Mouse (Mus musculus): Measurements from ENCODE around the gene Zfp768.
"Not testable (repeated sequence)": the region's sequence is repeated elsewhere in the genome, so short reads cannot be mapped to it uniquely, and the experiment has no call there.

Zfp768 gene

DNA sequence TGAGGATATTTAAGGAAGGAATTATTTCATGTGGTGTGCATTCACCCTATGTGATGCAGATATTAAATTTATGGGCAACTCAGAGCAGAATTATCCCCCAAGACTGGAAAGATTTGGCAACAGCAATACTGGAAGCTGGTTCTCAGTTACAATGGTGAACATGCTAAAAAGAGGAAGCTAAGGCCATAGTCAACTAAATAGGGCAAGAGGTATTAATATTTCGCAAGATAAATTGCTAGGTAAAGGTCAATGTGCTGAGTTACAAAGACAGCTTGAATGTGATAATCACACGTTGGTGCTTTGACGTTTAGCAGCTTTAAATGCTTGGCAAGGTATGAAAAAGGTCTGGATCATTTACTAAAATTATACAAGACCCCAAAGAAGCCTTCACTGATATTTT lies 10.4 kb upstream of the Zfp768 start:
- DNase-seq = no peak

DNA sequence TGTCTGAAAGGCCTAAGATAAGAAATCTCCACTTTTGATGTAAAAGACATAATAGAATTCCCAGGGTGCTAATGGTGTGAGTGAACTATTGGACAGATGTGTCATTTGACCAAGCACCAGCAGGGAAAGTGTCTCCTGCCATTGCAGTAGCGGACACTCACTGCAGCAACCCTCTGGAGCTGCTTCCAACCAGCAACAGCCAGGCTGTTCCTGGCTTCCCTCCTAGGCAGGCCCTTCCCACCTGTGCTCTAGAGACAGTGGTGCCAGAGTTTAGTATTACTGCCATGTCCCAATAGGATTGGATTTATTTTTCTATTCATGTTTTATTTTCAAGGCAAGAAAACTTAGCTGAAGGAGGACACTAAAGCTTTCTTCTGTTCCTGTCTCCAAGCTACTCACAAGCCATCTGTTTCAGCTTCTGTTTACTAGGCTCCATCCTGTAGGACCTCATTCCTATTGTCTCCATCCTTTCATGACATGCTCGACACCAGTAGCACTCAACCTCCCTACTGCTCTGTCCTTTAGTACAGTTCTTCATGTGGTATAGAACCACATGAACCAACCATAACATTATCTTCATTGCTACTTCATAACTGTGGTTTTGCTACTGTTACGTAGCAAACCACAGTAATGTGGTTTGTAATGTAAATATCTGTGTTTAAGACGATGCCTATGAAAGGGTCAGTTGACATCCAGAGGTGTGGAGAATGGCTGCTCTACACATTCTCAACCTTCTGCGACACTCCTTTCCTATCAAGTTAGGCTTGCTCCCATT lies 6.0 kb upstream of the Zfp768 start:
- no peak for DNase-seq

DNA sequence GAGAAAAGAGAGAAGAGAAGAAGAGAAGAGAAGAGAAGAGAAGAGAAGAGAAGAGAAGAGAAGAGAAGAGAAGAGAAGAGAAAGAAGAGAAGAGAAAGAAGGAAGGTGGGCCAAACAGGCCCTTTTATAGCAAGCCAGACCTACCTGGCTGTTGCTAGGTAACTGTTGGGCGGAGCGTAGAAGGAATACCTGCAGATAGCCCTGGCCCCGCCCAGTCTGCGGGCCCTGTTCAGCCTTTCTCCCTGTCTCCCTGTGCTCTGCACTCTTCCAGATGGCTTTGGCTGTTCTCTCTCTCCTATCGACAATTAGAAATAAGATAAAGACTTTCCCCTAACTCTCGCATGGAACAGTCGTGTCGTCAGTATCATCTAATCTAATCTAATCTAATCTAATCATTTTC lies 1.3 kb upstream of the Zfp768 start:
- DNase-seq = peak in 1 of 2 experiments; percentile 33

DNA sequence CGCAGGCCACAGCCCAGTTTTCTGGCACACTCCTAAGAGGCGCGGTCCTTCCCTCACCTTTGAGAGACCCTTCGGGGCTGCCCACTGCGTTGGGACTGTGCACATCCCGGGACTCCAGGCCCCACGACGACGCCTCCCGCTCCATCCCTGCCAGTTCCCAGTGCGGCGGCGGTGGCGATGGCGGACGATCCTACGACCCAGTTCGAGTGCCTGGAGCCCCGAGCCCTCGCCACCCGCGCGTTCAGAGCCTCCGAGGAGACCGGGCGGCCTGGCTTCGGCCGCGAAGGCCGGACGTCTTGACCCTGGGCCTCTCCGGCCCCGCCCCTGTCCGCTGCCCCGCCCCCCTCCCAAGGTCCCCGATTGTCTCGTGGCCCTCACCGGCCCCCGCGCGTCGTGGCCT lies 297 bp downstream of the Zfp768 start:
- DNase-seq = no peak

DNA sequence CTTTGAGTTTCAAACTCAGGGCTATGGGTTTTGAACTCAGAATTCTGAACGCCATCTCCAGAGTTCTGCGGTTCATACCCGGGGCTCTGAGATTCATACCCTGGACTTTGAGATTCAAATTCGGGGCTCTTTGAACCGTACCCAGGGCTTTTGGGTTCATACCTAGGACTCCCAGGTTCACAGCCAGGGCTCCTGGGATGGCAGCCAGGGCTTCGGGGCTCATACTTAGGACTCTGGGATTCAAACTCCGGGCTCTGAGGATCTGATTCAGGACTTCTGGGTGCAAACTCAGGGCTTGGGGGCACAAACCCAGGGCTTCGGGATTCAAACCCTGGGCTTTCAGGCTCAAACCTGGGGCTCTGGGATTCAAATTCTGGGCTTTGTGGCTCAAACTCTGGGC lies 1.0 kb downstream of the Zfp768 start:
- DNase-seq = peak in 1 of 2 experiments; percentile 33

DNA sequence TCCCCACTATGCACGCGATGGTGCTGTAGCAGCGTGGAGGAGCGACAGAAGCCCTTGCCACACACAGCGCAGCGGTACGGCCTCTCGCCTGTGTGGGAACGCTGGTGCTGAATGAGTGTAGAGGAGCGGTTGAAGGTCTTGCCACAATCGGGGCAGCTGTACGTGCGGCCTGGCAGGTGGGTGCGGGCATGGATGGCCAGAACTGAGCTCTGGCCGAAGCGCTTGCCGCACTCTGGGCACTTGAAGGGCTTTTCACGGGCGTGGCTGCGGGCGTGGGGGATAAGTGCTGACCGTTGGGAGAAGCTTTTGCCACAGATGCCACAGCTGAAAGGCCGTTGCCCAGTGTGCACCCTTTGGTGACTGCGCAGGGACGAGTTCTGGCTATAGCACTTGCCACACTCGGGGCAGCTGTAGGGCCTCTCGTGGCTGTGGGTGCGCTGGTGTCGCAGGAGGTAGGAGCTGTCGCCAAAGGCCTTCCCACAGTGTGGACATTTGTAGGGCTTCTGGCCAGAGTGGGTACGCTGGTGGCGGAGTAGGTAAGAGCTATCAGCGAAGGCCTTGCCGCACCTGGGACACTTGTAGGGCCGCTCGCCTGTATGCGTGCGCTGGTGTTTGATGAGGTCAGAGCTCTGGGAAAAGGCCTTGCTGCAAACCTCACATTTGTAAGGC lies 1.9 kb downstream of the Zfp768 start:
- DNase-seq = no peak

DNA sequence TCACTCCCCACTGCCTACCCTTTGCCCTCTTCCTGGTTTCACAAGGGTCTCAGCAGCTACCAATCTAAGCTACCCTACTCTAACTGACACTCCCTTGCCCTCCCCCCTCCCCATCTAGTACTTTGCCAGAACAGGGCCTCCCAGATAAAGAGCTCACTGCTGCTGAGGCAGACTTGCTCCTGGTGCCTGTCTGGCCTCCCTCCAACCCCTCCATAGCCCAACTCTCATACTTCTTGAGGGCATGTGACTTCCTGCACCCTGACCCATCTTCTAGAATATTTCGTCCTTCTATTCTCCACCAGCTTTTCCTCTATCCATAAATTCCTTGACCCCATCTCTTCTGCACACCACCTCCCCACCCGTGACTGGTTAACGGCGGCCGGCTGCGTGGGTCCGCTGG lies 2.5 kb downstream of the Zfp768 start:
- DNase-seq = no peak

DNA sequence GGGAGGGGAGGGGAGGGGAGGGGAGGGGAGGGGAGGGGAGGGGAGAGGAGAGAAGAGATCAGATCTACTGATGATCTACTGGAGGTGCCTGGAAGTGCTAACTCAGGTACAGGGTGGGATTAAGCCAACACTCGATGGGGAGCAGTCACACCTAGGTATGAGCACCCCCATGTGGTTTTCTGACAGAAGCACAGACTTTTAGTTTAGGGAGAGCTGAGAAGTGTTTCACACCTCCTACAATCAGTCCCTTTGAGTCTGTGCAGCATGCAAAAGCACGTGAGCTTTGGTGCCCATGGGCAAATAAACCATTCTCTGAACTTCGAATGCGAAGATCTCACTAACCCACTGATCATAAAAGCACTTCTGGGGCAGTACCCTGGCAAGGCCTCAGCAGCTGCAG lies 3.1 kb downstream of the Zfp768 start:
- DNase-seq = peak in 1 of 2 experiments; percentile 42

DNA sequence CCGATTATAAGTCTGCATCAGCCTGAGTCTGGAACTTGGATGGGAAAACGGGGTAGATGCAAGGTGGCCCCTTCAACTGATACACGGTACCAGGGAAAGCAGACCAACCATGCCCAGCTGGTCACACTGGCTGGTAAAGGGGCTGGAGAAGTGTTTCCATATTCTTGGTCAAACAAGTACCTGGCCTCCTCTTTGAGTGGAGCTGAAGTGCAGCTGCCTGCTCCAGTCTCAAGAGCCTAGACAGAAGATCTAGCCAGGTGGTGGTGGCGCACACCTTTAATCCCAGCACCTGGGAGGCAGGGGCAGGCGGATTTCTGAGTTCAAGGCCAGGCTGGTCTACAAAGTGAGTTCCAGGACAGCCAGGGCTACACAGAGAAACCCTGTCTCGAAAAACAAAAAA lies 3.5 kb downstream of the Zfp768 start:
- not testable (repeated sequence) for DNase-seq

DNA sequence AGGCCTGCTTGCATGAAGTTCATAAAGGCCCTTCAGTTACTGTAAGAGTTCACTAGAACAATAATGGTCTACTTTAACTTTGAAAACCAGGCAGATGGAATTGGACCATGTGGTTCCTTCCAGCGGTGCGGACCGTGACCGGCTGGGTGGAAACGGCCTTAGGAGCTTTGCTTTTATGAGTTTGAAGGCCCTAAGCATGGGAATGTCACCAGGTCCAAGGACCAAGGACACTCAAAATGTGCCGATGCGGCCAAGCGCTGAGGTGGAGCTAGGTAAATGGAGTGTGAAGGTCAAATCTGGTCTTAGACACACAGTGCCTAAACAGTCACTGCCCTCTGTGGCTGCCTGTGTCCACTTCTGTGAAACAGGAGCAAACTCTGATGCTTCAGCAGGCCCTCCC lies 4.0 kb downstream of the Zfp768 start:
- DNase-seq = no peak

DNA sequence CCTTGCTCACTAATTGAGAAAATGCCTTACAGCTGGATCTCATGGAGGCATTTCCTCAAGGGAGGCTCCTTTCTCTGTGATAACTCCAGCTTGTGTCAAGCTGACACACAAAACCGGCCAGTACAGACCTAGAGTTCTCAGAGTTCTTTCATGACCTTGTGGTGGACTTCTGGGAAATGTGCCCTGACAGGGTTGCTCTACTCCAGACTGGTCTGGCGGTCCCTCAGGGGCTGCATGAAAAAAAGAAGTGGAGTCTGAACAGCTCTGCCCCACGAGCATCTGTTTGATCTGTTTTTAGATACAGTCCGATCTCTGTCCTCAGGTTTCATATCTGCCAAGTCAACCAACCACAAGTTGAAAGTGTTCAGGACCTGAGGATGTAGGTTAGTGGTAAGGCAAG lies 7.8 kb downstream of the Zfp768 start:
- no peak for DNase-seq

DNA sequence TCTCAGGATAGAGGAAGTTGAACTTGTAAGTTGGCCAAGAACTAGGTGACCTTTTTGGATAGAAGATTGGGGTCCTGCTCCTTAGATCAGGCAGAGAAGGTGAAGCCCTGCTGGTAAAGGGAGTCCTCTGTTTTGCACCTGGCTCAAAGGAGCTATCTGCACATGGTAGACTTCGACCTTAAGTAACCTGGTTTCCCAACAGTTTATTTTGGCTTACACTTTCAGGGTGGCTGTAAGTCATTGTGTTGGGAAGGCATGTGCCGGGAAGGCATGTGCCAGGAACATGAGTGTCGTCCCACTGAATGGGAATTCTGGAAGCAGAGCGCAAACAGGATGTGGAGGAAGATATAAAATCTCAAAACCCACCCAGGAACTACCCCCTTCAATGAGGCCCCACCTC lies 9.8 kb downstream of the Zfp768 start:
- DNase-seq = no peak

DNA sequence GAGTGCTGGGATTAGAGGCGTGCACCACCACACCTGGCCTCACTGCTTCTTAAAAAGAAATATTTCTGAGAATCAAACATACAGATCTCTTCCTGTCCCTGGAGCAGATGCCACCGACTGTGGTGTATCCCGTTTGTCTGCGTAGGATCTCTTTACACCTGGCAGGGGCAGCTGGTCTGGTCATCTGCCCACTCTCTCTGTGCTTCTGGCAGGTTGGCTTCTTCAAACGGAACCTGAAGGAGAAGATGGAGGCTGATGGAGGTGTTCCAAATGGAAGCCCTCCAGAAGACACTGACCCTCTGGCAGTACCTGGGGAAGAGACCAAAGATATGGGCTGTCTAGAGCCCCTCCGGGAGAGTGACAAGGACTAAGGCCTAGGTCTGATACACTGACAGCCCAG lies 12.1 kb downstream of the Zfp768 start:
- DNase-seq = peak; percentile 66 to 71

DNA sequence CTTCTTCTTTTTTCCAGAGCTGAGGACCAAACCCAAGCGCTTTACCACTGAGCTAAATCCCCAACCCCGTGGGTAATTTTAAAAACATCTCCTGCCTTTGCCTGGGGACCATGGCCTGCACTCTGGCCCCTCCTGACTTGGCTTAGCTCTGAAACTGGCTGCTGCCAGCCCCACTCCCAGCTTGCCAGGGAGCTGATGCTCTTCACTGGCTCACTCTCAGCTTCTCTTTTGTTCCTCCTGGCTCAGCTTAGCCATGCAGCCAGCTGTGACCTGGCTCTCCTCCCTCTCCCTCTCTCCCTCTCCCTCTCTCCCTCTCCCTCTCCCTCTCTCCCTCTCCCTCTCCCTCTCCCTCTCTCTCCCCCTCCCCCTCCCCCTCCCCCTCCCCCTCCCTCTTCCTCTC lies 18.7 kb downstream of the Zfp768 start:
- DNase-seq = peak; percentile 85 to 90

DNA sequence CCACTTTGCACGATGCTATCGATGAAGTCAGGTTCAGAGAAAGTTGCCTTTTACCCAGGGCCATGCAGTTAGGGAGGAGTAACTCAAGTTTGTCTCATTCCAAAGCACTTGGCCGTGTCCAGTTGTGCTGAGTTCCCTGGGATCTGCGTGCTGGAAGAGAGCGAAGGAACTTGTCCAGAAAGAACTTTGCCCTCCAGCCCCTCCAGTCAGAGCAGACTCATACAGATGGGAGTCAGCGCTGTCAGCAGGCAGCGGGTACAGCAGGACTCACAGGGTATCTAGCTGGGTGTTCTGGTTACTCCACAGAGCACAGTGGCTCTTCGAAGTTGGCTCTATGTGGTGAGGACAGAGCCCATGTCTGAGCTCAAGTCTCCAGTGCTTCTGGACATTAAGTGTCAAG lies 19.8 kb downstream of the Zfp768 start:
- no peak for DNase-seq

DNA sequence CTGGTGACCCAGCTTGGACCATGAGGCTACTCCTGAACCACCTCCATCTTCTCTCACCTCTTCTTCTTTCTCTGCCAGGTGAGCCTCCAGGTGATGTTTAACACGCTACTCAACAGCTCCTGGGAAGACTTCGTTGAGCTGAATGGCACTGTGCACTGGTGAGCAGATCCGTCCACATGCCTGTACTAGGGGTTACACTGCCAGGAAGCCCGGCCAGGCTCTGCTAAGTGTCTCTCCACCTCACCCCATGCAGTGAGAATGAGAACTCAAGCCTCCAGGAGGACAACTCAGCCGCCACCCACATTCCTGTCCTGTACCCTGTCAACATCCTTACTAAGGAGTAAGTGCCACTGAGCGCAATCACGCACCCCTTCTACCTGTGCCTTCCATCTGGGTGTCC lies 20.4 kb downstream of the Zfp768 start:
- no peak for DNase-seq

DNA sequence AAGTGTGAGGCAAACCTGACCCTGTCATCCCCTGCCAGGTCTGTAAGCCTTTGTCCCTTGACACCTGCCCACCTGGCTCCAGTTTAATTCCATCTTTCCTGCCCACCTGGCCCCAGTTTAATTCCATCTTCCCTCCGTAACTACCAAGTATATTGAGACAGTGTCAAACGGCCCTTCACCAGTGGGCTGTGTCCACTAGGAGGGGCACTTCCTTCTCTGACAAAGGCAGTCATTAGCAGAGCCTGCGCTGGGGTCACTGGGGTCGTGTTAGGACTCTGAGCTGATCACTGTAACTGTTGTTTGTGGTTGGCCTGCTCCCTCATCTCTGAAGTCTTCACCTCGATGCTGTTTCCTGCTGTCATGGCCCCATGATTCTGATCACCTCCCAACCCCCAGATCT lies 23.3 kb downstream of the Zfp768 start:
- peak; percentile 81 to 87 for DNase-seq

DNA sequence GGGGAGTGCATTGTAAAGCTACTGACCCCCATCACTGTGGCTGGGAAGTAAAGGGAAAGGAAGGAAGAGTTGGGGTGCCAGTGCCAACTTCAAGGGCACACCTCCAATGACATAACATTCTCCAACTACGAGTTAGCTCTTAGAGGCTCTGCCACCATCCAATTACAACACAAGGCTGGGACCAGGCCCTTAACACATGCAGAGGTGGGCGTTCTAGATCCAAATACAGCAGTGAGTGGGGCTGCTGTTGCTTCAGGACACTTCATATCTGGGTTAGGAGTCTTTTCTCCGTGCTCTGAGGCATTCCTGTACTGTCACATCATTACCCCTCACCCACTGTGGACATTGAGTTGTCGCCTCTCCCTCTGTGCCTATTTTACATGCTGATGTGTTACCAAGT lies 24.3 kb downstream of the Zfp768 start:
- DNase-seq = no peak

DNA sequence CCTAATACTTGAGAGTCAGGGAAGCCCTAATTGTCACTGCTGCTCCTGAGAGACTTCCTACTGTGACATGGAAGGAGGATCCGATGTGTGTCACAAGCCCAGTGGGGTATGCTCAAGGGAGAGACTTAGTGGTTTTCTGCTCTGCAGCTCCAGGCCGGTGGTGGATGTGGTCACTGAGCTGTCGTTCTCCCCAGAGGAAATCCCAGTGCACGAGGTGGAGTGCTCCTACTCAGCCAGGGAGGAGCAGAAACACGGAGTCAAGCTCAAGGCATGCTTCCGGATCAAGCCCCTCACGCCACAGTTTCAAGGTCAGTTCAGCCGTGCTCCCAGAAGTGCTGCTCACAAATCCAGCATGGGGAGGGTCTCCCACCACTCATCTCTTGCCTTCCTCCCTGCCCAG lies 31.5 kb downstream of the Zfp768 start:
- DNase-seq = no peak

DNA sequence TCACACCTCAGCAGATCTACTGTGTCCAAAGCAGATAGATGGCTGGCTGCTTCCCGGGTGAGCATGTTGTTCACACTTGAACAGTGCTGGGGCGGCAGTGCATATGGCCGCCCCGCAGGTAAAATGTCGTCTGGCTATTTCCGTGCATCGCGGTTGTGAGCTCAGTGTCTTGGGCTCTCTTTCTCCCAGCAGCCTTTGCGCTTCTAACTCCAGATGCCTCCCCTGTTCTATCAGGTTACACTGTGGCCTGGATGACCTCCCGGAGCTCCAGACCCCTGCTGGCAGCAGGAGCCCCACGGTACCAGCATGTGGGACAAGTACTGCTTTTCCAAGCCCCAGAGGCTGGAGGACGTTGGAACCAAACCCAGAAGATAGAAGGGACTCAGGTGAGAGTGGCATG lies 35.4 kb downstream of the Zfp768 start:
- DNase-seq = no peak

DNA sequence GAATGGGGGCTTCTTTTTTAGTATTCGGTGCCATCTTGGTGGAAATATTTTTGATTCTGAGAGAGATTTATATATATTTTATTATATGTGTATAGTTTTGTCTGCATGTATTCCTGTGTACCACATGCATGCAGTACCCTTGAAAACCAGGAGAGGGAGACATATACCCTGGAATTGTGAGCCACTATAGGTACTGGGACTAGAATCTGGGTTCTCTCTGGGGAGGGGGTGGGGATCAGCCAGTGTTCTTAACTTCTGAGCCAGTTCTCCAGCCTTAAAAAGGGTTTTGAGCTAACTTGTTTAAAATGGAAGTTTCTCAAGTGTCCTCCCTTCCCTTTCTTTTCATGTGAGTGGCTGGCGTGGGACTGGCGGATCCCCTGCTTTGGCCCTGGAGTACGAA lies 36.5 kb downstream of the Zfp768 start:
- DNase-seq = peak; percentile 83 to 89

DNA sequence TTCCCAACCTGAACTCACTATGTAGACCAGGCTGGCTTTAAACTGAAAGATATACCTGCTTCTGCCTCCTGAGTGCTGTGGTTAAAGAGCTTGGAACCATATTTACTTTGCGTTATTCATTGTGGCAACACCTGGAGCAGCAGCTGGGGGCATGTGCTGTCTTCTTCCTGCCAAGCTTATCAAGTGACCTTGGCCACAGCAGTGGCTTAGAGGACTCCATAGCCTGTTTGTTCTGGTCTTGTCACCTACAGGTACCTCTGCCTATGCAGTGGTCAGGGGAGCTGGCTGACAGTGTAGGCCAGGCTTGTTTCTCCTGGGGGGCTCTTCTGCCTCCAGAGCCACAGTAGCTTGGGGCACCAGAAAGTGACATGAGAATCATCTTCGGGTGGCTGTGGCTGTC lies 37.0 kb downstream of the Zfp768 start:
- no peak for DNase-seq

DNA sequence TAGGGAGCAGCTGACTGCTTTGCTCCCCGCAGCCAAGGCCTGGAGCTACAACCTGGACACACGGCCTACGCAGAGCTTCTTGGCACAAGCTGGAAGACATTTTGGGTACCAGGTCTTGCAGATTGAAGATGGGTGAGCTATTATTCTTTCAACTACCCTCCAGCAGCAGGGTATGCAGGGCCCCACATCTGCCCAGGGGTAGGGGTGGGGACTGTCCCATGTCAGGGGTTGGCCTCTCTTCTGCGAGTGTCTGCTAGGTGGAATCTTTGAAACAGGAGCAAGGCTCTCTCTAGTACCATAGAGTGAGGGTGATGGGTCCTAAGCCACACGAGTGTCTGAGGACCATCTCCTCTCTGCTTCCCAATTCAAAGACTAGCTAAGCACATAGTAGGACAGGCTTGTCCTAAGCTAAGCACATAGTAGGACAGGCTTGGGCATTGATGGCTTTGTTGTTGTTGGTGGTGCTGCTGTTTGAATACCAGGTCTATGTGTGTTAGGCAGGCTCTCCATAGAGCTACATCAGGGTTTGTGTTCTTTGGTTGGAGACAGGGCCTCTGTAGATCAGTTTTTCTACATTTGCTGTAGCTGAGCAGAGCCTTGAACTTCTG lies 47.7 kb downstream of the Zfp768 start:
- no peak for DNase-seq

Measured in cerebellum, postnatal 10 days (tissue).